In genomic region chr7:76971334-76971733, GRCm38 (mm10) we compare ENCODE assay signal across 10 mouse cellular contexts.
DNase-seq lines count a peak whose midpoint lies in the region; ATAC-seq and TF ChIP-seq lines count a peak whose summit lies in the region.
"Had no signal": no experiment of that assay in that cellular context is flagged by ENCODE, and none has a peak within 500 bp of the region (broad histone marks: within the 10 kb centered on the region; RNA-seq: fewer than 3 reads in every experiment).

No protein-coding gene starts in this region.

- H3K27me3 ChIP-seq in forebrain, postnatal 0 days (ENCODE audit: insufficient read depth, low read length): no peaks in the 10 kb centered on the region
- H3K27me3 ChIP-seq in forebrain, embryonic 13.5 days: no peaks in the 10 kb centered on the region
- H3K27me3 ChIP-seq: embryonic facial prominence, embryonic 15.5 days; liver, embryonic 15.5 days had no signal

- H3K36me3 ChIP-seq in forebrain, postnatal 0 days (ENCODE audit: insufficient read depth): no peaks in the 10 kb centered on the region
- H3K36me3 ChIP-seq in forebrain, embryonic 13.5 days (ENCODE audit: poor library complexity, severe bottlenecking): no peaks in the 10 kb centered on the region
- H3K36me3 ChIP-seq: embryonic facial prominence, embryonic 15.5 days; liver, embryonic 15.5 days had no signal

- H3K27ac ChIP-seq in forebrain, postnatal 0 days (ENCODE audit: low read depth, low read length): no peak overlapping the region
- no peak overlapping the region for H3K27ac ChIP-seq in forebrain, embryonic 13.5 days
- H3K27ac ChIP-seq: embryonic facial prominence, embryonic 15.5 days; liver, embryonic 15.5 days had no signal

- no peak overlapping the region for H3K4me2 ChIP-seq in forebrain, postnatal 0 days (ENCODE audit: low read depth)
- H3K4me2 ChIP-seq in forebrain, embryonic 13.5 days: no peak overlapping the region
- H3K4me2 ChIP-seq: embryonic facial prominence, embryonic 15.5 days; liver, embryonic 15.5 days had no signal

- H3K4me3 ChIP-seq in forebrain, postnatal 0 days (ENCODE audit: low read depth, low read length): no peak overlapping the region
- no peak overlapping the region for H3K4me3 ChIP-seq in forebrain, embryonic 13.5 days
- H3K4me3 ChIP-seq: embryonic facial prominence, embryonic 15.5 days; liver, embryonic 15.5 days had no signal

- DNase-seq in forebrain, postnatal 0 days: no peak
- DNase-seq in lung, postnatal 10 days: peak; percentile 1
- no peak for DNase-seq in lung, postnatal 14 days
- peak; percentile 11 for DNase-seq in cerebellum, adult 9-10 months
- no peak for DNase-seq in heart, postnatal 36 days

- ATAC-seq in forebrain, postnatal 0 days: no peak
- no peak for ATAC-seq in forebrain, embryonic 13.5 days
- peak; percentile 64; the same call in 1 of the 2 replicates for ATAC-seq in megakaryocyte progenitor cell, adult 5-6 weeks (replicated peaks; ENCODE audit: poor library complexity)
- ATAC-seq in activated CD4-positive, CD25-positive, alpha-beta regulatory T cell, adult 4 months: no peak

- H3K4me1 ChIP-seq in forebrain, postnatal 0 days (ENCODE audit: insufficient read depth): no peaks in the 10 kb centered on the region
- no peaks in the 10 kb centered on the region for H3K4me1 ChIP-seq in forebrain, embryonic 13.5 days
- H3K4me1 ChIP-seq: embryonic facial prominence, embryonic 15.5 days; liver, embryonic 15.5 days had no signal

- no peak overlapping the region for H3K9ac ChIP-seq in forebrain, postnatal 0 days
- H3K9ac ChIP-seq in forebrain, embryonic 13.5 days: no peak overlapping the region
- H3K9ac ChIP-seq: embryonic facial prominence, embryonic 15.5 days; liver, embryonic 15.5 days had no signal

- TF ChIP-seq CTCF in forebrain, postnatal 0 days (IDR thresholded peaks at IDR 0.05; ENCODE audit: low read depth): peak; percentile 45; the same call in 1 of the 2 replicates

- H3K9me3 ChIP-seq in forebrain, postnatal 0 days (ENCODE audit: low read length): no peaks in the 10 kb centered on the region
- H3K9me3 ChIP-seq in forebrain, embryonic 13.5 days (replicated peaks): no peaks in the 10 kb centered on the region
- H3K9me3 ChIP-seq: embryonic facial prominence, embryonic 15.5 days; liver, embryonic 15.5 days had no signal

- intact Hi-C loops in heart, postnatal 36 days (cut with DNase I): no loop called here

- WGBS in forebrain, postnatal 0 days: 22% methylated on average over 3 of the region's 3 CpGs
- WGBS in forebrain, embryonic 13.5 days: 16% methylated on average over 3 of the region's 3 CpGs

Comparison
In these comparisons a context has a peak if more than half of its experiments do, and no peak if none do; other contexts are left out.
1. DNase-seq: peak in lung, postnatal 10 days (single experiment) and cerebellum, adult 9-10 months (single experiment); none in forebrain, postnatal 0 days (single experiment), lung, postnatal 14 days (single experiment) and heart, postnatal 36 days (0 of 2).